Mouse (Mus musculus): ENCODE data around the gene Msrb3. TPM values are rescaled to one million over a fixed set of nuclear protein-coding genes. Genes with fewer than 3 reads are reported as not detected.

Msrb3 gene
- polyA plus RNA-seq, 1 experiment from 2014 or later: 12.2 TPM

DNA sequence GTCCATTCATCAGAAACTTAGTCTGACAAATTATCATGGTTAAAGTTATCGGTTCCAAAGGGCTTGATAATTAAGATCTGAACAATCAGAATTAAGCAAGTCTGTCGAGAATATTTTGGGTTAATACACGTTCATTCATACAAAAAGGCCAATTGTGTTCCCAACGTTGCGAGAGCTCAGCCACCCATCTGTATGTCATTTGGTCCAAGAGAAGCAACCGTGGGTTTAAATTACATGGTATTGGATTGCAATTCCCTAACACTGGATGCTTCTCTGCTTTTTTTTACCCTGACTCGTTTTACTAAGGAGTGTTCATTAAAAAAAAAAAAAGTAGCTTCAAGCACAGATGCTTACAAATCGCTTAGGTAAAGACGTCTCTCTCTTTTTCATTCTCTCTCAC lies 45.1 kb downstream of the Msrb3 start:
- Histone ChIP-seq H3K36me3 (no peaks in the 10 kb centered on the region), H3K27ac (peak overlapping the region; percentile 48), H3K27me3 (no peaks in the 10 kb centered on the region), H3K4me2 (replicated peaks) (no peak overlapping the region), H3K9ac (no peak overlapping the region), H3K9me3 (no peaks in the 10 kb centered on the region), H3K4me1 (peaks cover 80% of the 10 kb centered on the region), H3K4me3 (no peak overlapping the region)
- WGBS: 23% methylated on average over 9 of the region's 9 CpGs
- ATAC-seq (ENCODE audit: low FRiP score, low read depth): no peak

DNA sequence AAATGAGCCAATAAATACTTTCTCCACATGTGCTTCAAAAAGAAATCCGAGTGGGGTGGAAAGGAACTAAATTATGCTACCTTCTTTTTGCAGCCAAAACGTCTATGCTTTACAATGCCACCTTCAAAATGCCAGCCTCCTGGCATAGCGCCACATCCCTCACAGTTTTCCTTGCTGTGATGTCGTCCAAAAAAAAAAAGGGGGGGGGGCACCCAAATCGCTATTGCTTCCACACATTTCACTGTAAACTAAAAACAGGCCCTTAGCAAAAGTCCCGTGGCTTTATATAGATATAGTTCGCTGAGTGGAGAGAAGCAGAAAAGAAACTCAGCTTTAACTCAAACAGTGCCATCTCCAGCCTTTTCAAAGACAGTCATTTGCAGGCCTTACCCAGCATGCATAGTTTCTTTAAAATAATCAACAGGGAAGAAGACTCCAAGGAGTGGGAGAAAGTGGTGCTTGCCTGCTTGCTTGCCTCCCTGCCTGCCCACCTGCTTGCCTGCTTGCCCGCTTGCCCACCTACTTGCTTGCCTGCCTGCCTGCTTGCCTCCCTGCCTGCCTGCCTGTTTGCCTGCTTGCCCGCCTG lies 47.6 kb downstream of the Msrb3 start:
- peak overlapping the region; percentile 31; the same call in 1 of the 2 replicates for H3K9ac ChIP-seq
- H3K4me2 ChIP-seq (replicated peaks): peak overlapping the region; percentile 55
- H3K36me3 ChIP-seq: no peaks in the 10 kb centered on the region
- no peaks in the 10 kb centered on the region for H3K9me3 ChIP-seq
- H3K27ac ChIP-seq: peak overlapping the region; percentile 97
- no peaks in the 10 kb centered on the region for H3K27me3 ChIP-seq
- no peak overlapping the region for H3K4me3 ChIP-seq
- H3K4me1 ChIP-seq: peaks cover 76% of the 10 kb centered on the region
- WGBS: 29% methylated on average over 9 of the region's 9 CpGs
- ATAC-seq (ENCODE audit: low FRiP score, low read depth): peak; percentile 52; the same call in 1 of the 2 replicates

DNA sequence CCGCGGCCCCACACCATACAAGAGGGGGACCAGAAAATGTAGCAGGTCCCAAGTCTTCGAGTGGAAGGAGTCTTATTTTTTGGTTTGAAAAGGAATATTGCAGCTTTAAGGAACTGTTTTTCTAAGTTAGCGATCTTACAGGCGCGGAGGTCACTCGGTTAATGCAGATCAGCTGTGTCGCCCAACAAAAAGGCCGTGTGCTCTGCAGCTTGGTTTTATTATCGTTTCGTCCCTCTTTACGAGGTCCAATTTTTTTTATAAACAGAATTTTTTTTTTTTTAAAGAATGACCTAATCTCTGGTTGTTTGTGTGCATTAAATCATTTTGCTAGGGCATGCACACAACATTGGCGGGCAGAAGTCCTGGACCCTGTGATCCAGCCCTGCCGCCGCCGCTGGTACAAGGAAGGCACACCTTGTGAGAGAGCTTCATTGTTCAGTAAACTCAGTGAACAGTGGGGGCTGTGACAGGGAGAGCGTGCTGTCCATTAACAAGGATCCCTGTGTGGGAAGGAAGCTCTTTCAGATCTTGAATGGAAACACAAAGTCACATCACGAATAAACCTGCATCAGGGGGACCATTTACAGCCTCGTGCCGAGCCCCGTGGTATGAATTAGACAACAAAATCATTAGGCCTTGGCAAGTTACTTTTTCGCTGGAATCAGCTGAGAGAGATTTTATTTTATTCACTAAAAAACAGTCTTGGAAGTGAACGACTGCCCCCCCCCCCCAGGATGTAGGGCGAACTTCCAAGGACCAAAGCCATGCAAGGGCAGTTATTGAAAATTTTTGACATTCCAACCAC lies 48.3 kb downstream of the Msrb3 start:
- peak overlapping the region; percentile 55 for H3K4me2 ChIP-seq (replicated peaks)
- no peaks in the 10 kb centered on the region for H3K36me3 ChIP-seq
- H3K27me3 ChIP-seq: no peaks in the 10 kb centered on the region
- no peak overlapping the region; the same call in 1 of the 2 replicates for H3K9ac ChIP-seq
- H3K27ac ChIP-seq: peak overlapping the region; percentile 97
- peak overlapping the region; percentile 21 for H3K4me3 ChIP-seq
- 13% methylated on average over 24 of the region's 24 CpGs for WGBS
- H3K4me1 ChIP-seq: peaks cover 75% of the 10 kb centered on the region
- ATAC-seq (ENCODE audit: low FRiP score, low read depth): peak; percentile 82
- H3K9me3 ChIP-seq: no peaks in the 10 kb centered on the region

DNA sequence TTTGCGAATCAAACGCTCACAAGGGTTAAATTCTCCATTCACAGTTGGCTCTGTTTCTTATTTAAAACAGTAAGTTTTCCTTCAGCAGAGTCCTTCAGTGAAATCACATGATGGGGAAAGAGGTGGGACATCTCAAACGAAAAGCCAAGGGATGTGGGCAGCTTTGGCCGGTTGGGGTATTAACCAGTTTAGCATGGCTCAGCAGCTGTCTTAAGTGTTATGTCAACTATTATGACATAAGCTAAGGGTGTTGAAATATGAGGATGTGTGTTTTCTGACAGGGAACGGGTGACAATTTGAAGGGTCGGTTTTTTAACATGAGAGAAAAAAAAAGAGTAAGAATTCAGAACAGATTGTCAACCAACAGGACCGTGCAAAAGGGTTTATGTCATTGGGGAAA lies 50.2 kb downstream of the Msrb3 start:
- Histone ChIP-seq H3K4me1 (peaks cover 57% of the 10 kb centered on the region), H3K27ac (no peak overlapping the region), H3K36me3 (no peaks in the 10 kb centered on the region), H3K4me2 (replicated peaks) (no peak overlapping the region), H3K9me3 (no peaks in the 10 kb centered on the region), H3K9ac (no peak overlapping the region), H3K27me3 (no peaks in the 10 kb centered on the region), H3K4me3 (no peak overlapping the region)
- no peak for ATAC-seq (ENCODE audit: low FRiP score, low read depth)
- 51% methylated on average over 7 of the region's 7 CpGs for WGBS

DNA sequence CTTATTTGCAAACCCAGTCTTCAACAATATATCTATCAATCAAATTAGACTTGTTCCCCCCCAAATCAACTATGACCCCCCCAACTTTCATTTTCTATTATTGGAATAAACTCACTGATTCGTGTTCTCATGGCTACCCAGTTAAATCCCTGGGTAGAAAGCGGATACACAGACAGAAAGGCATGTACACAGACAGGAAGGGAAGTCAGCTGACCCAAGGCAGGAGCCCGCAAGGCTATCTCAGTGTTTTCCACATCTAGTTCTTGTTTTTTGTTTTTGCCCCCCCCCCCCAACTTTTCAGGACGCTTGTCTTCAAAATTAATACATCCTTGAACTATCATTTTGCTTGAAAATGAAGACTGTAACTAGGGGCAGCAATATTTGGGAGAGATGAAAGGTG lies 51.1 kb downstream of the Msrb3 start:
- 74% methylated on average over 4 of the region's 4 CpGs for WGBS
- Histone ChIP-seq H3K9ac (no peak overlapping the region), H3K27ac (no peak overlapping the region), H3K4me3 (no peak overlapping the region), H3K27me3 (no peaks in the 10 kb centered on the region), H3K4me1 (peaks cover 48% of the 10 kb centered on the region), H3K36me3 (peaks cover 6% of the 10 kb centered on the region), H3K9me3 (no peaks in the 10 kb centered on the region), H3K4me2 (replicated peaks) (no peak overlapping the region)
- no peak for ATAC-seq (ENCODE audit: low FRiP score, low read depth)

DNA sequence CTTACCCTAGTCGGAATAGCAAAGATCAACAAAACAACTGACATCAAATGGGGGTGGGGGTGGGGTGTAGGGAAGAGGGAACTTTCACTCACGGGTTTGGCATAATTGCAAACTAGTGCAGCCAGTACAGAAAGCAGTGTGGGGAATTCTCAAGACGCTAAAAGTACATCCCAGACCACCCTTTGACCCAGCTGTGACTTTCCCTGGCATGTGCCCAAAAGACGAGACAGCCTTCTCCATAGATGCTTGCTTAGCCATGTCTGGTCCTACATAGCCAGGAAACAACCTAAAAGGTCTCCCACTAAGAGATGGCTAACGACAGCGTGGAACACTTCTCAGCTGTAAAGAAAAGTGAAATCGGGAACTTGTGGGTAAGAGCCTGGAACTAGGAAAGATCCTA lies 58.9 kb downstream of the Msrb3 start:
- WGBS: 73% methylated on average over 7 of the region's 7 CpGs
- Histone ChIP-seq H3K4me3 (no peak overlapping the region), H3K27me3 (no peaks in the 10 kb centered on the region), H3K36me3 (peaks cover 21% of the 10 kb centered on the region), H3K4me1 (no peaks in the 10 kb centered on the region), H3K4me2 (replicated peaks) (no peak overlapping the region), H3K27ac (no peak overlapping the region), H3K9ac (no peak overlapping the region), H3K9me3 (no peaks in the 10 kb centered on the region)
- no peak for ATAC-seq (ENCODE audit: low FRiP score, low read depth)

DNA sequence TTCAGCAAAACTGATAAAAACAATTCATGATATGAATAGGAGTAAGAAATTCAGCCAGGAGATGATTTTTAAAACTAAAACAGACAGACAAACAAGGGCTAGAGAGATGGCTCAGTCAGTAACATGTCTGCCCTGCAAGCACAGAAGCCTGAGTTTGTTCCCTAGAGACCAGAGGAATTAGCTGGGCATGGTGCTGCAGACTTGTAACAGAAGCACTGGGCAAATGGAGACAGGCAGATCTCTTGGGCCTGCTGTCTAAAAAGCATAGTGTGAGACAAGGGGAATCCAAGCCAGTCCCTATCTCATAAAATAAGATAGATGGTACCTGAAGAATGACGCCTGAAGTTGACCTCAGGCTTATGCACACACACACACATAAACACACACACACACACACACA lies 64.4 kb downstream of the Msrb3 start:
- peaks cover 23% of the 10 kb centered on the region for H3K4me1 ChIP-seq
- H3K4me2 ChIP-seq (replicated peaks): no peak overlapping the region
- H3K36me3 ChIP-seq: peaks cover 6% of the 10 kb centered on the region
- no peaks in the 10 kb centered on the region for H3K27me3 ChIP-seq
- no peak overlapping the region for H3K9ac ChIP-seq
- H3K4me3 ChIP-seq: no peak overlapping the region
- H3K27ac ChIP-seq: no peak overlapping the region
- H3K9me3 ChIP-seq: no peaks in the 10 kb centered on the region
- 92% methylated on average over 1 of the region's 1 CpGs for WGBS
- no peak for ATAC-seq (ENCODE audit: low FRiP score, low read depth)

DNA sequence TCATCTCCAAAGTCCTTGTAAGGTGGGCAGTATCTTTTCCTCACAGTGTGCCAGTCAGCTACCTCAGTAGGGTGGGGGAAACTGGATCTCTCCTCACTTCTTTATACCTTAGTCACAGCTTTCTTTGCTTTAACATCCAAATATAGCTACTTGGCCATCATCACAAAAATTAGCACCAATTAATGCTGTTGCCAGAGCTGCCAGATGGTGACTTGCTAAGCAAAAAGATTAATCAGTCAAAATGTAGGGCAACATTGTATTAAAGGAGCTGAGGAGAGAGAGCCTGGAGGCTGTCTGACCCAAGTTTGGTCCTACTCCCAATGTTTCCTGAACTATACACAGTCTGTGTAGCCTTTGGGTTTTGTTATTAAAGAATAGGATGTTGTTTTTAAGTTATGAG lies 65.1 kb downstream of the Msrb3 start:
- H3K9me3 ChIP-seq: no peaks in the 10 kb centered on the region
- no peaks in the 10 kb centered on the region for H3K27me3 ChIP-seq
- no peak overlapping the region for H3K27ac ChIP-seq
- H3K36me3 ChIP-seq: peaks cover 6% of the 10 kb centered on the region
- H3K4me1 ChIP-seq: peaks cover 30% of the 10 kb centered on the region
- H3K4me3 ChIP-seq: no peak overlapping the region
- no peak overlapping the region for H3K4me2 ChIP-seq (replicated peaks)
- ATAC-seq (ENCODE audit: low FRiP score, low read depth): no peak
- no peak overlapping the region for H3K9ac ChIP-seq

DNA sequence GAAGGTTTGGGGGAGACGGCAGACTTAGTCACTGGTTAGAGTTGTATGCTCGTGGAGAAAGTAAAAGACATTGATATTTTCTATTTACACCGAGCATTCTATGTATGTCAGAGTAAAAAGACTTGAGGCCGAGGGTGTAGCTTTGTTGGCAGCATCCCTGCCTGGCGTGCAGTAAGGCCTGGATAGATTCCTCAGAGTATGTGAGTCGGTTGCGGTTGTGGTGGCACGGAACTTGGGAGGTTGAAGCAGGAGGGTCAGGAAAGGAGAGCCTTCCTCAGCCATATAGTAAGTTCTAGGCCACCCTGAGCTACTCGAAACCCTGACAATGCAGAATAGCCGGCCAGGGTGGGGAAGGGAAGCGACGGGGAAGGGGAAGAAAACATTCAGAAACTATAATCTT lies 71.1 kb downstream of the Msrb3 start:
- no peaks in the 10 kb centered on the region for H3K36me3 ChIP-seq
- H3K27me3 ChIP-seq: no peaks in the 10 kb centered on the region
- WGBS: 89% methylated on average over 12 of the region's 12 CpGs
- H3K27ac ChIP-seq: peak overlapping the region; percentile 40; the same call in 1 of the 2 replicates
- H3K4me3 ChIP-seq: no peak overlapping the region
- no peaks in the 10 kb centered on the region for H3K9me3 ChIP-seq
- no peak overlapping the region for H3K4me2 ChIP-seq (replicated peaks)
- H3K9ac ChIP-seq: no peak overlapping the region
- peaks cover 66% of the 10 kb centered on the region for H3K4me1 ChIP-seq
- no peak for ATAC-seq (ENCODE audit: low FRiP score, low read depth)

DNA sequence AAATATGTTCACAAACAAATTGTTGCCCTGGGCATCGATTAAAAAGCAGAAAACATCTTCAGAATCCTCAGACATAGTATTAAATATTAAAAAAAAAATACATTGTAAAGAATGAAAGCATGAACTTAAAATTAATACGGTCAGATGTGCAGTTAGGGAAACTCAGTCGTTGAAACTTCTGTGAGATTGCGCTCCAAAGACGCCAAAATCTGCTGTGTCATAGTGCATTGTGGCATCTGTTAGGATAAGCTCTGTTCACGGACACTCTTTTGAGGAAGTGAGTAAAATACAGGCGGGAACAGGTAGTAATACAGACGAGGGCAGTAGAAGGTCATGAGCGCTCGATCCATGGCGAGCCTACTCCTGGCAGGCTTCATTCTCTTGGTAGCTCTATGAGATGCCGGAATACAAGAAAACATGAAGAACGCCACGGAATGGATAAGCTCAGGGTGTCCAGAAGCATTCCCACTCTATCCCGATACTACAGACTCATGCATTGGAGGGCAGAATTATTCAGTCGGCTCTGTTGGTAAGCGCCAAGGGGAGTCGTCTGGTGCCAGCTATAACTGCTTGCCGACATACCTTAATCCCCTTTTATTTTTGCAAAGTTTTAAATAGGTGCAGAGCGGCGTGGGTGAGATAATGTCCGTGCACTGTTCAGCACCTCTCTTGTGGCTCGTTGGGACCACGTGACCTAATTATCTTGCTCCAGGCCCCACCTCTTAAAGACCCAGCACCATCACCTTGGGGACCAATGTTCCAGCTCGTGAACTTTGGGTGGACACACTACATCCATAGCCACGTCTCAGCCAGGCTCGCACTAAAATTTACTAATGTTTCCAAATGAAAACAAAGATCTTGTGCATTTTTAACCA lies 71.9 kb downstream of the Msrb3 start:
- no peak for ATAC-seq (ENCODE audit: low FRiP score, low read depth)
- Histone ChIP-seq H3K4me1 (peaks cover 68% of the 10 kb centered on the region), H3K27me3 (no peaks in the 10 kb centered on the region), H3K27ac (peak overlapping the region; percentile 23; the same call in 1 of the 2 replicates), H3K4me2 (replicated peaks) (peak overlapping the region; percentile 29; the same call in 1 of the 2 replicates), H3K9ac (no peak overlapping the region), H3K9me3 (no peaks in the 10 kb centered on the region), H3K36me3 (no peaks in the 10 kb centered on the region), H3K4me3 (no peak overlapping the region)
- 62% methylated on average over 27 of the region's 27 CpGs for WGBS

DNA sequence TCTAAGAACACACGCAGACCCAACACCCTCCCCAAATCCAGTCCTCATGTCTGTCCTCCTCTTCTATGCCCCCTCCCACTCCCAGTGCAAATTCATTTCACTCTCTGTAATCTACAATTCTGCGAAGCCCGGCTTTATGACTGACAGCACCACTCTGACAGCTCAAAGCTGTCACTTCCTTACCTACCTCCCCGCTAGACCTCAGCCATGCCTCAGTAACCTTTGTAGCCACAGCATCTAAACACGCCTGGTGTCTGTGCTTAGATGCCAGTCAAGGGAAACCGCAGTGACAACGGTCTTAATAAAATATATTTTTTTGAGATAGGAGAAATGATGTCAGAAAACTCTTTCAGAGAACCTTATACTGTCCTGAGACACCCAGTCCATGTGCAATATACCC lies 72.5 kb downstream of the Msrb3 start:
- no peak overlapping the region; the same call in 1 of the 2 replicates for H3K4me2 ChIP-seq (replicated peaks)
- no peak for ATAC-seq (ENCODE audit: low FRiP score, low read depth)
- no peaks in the 10 kb centered on the region for H3K27me3 ChIP-seq
- WGBS: 79% methylated on average over 7 of the region's 7 CpGs
- peaks cover 68% of the 10 kb centered on the region for H3K4me1 ChIP-seq
- peak overlapping the region; percentile 6; the same call in 1 of the 2 replicates for H3K27ac ChIP-seq
- H3K9ac ChIP-seq: no peak overlapping the region
- H3K4me3 ChIP-seq: no peak overlapping the region
- no peaks in the 10 kb centered on the region for H3K9me3 ChIP-seq
- no peaks in the 10 kb centered on the region for H3K36me3 ChIP-seq

DNA sequence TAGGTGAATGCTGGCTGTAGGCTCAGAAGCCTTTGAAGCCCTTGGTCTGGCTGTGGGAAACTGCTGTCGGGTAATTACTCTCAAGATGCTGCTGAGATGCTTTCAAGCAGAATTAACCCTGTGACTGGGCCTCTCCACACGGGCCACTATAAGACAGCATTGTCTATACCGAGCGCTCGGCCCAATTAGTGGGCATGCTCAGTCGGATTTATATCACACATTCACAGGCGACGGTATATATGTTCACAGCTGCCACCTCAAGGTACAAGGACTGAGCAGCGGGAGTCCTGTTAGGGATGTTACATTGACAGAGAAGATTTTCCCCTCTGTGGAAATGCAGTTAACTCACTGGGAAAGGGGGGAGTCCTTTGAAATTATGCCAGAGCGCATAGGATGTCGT lies 73.3 kb downstream of the Msrb3 start:
- no peak overlapping the region for H3K4me3 ChIP-seq
- H3K9ac ChIP-seq: no peak overlapping the region
- no peaks in the 10 kb centered on the region for H3K9me3 ChIP-seq
- H3K4me2 ChIP-seq (replicated peaks): no peak overlapping the region
- H3K27me3 ChIP-seq: no peaks in the 10 kb centered on the region
- 37% methylated on average over 11 of the region's 11 CpGs for WGBS
- ATAC-seq (ENCODE audit: low FRiP score, low read depth): no peak
- H3K4me1 ChIP-seq: peaks cover 72% of the 10 kb centered on the region
- no peak overlapping the region for H3K27ac ChIP-seq
- H3K36me3 ChIP-seq: no peaks in the 10 kb centered on the region
